Mouse (Mus musculus): ENCODE measurements around the gene Elmo2. TPM values are rescaled to one million over a fixed set of nuclear protein-coding genes. Genes with fewer than 3 reads are reported as not detected.
A peak's percentile ranks its signal among the peaks of the same experiment; 100 is the strongest.

The Elmo2 gene
- total and polyA plus RNA-seq, 3 experiments, result 9.0 to 11.7 (median 10.1) TPM

DNA sequence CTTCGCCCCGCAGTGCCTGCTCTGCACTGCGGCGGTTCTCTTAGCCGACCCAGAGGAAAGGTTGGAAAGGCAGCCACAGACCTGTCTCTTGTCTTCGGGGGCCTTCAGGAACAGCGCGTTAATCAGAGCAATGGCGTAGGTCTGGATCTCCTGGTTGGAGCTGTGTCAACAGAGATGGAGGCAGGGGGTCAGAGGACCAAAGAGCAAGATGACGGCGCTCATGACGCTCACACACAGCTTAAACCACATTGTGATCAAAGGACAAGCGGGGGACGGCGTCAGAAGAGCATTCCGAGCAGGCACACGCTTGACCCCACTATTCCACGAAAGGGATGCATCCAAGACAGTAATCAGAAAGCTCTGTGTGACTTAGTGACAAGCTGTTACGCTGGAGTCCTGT, 21.5 kb downstream of the Elmo2 start:
- Histone ChIP-seq H3K4me1 (ENCODE audit: control insufficient read depth in 1 of 2, insufficient read depth in 2 of 2) (peaks cover 0 to 14% of the 10 kb centered on the region in 2 experiments; a peak in 2 of 4 replicates), H3K4me3 (replicated peaks in 1 of 3; ENCODE audit: low read depth in 2 of 3, low read length in 2 of 3, poor library complexity in 1 of 3) (no peak overlapping the region), H3K9ac (ENCODE audit: insufficient read depth, low read depth) (no peak overlapping the region), H3K36me3 (replicated peaks in 1 of 2; ENCODE audit: control insufficient read depth in 1 of 2, insufficient read depth in 1 of 2, low read length in 1 of 2) (peaks cover 33 to 81% of the 10 kb centered on the region in 2 experiments), H3K79me2 (replicated peaks; ENCODE audit: control insufficient read depth, extremely low read depth, insufficient read depth, poor library complexity, severe bottlenecking) (no peaks in the 10 kb centered on the region), H3K9me3 (replicated peaks; ENCODE audit: low read length) (peaks cover 3% of the 10 kb centered on the region), H3K27me3 (replicated peaks) (no peaks in the 10 kb centered on the region), H3K4me2 (ENCODE audit: insufficient read depth, low read depth, poor library complexity, severe bottlenecking) (no peak overlapping the region), H3K27ac (ENCODE audit: insufficient read depth, low read depth) (no peak overlapping the region)
- DNase-seq (ENCODE audit: extremely low read depth), result no peak
- dilution Hi-C loops (cut with MboI; ENCODE audit: extremely low pct_ligation_motif_present, extremely low pct_unique_long_range_greater_than_20kb, low sequenced_read_pairs), result no loop called here
- TF ChIP-seq CHD2 (IDR thresholded peaks at IDR 0.05; ENCODE audit: low read length) (no peak), CHD1 (IDR thresholded peaks at IDR 0.05; ENCODE audit: low read depth, low read length) (no peak), IRF4 (IDR thresholded peaks at IDR 0.05; ENCODE audit: low read depth, low read length) (no peak), BHLHE40 (IDR thresholded peaks at IDR 0.05; ENCODE audit: low read depth, low read length) (no peak), UBTF (IDR thresholded peaks at IDR 0.05; ENCODE audit: low read depth, low read length) (no peak), MAZ (IDR thresholded peaks at IDR 0.05; ENCODE audit: low read depth, low read length) (no peak), CTCF (conservative IDR thresholded peaks at IDR 0.05 in 1 of 2, IDR thresholded peaks at IDR 0.05 in 1 of 2; ENCODE audit: low read depth in 2 of 2, low read length in 2 of 2) (no peak), E2F4 (IDR thresholded peaks at IDR 0.05; ENCODE audit: insufficient replicate concordance, low read depth, low read length) (no peak), EP300 (IDR thresholded peaks at IDR 0.05; ENCODE audit: low read length) (no peak), HCFC1 (IDR thresholded peaks at IDR 0.05; ENCODE audit: low read depth, low read length) (no peak), KAT2A (IDR thresholded peaks at IDR 0.05; ENCODE audit: insufficient replicate concordance, low read length) (no peak), ZC3H11A (IDR thresholded peaks at IDR 0.05; ENCODE audit: low read depth, low read length) (no peak), TCF12 (IDR thresholded peaks at IDR 0.05; ENCODE audit: low read depth, low read length) (no peak), RCOR1 (conservative IDR thresholded peaks at IDR 0.05; ENCODE audit: low read depth, low read length) (no peak), POLR2AphosphoS2 (IDR thresholded peaks at IDR 0.05; ENCODE audit: low read depth, low read length) (no peak)
- in situ Hi-C loops (cut with MboI; ENCODE audit: low pct_ligation_motif_present, low pct_unique_long_range_greater_than_20kb, low sequenced_read_pairs), result no loop called here

DNA sequence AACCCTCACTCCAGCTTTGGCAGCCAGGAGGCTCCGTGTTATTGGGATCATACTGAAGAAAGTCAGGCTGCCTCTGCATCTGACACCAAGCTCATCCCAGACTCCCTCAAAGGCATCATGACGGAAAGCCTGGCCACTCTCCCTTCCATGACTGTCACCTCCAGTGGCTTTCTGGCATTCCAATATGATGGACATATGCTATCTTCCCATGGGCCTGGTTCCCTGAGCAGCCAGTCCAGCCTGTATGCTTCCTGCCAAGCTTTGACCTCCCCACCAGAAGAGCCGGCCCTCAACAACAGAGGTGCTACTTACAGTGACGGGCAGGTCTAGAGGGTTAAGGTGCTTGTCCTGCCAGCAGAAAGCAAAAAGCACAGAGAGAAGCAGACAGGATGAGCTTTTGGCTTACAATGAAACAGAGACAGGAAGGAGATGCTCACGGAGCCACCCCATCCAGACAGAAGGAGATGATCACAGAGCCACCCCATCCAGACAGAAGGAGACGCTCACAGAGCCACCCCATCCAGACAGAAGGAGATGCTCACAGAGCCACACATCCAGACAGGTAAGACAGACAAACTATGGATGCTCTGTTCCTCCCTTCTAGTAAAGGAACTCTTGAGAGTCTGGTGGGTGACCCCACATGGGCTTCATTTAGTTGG, 22.8 kb downstream of the Elmo2 start:
- in situ Hi-C loops (cut with MboI; ENCODE audit: low pct_ligation_motif_present, low pct_unique_long_range_greater_than_20kb, low sequenced_read_pairs) (no loop called here), dilution Hi-C loops (cut with MboI; ENCODE audit: extremely low pct_ligation_motif_present, extremely low pct_unique_long_range_greater_than_20kb, low sequenced_read_pairs) (no loop called here)
- Histone ChIP-seq H3K27me3 (replicated peaks) (no peaks in the 10 kb centered on the region), H3K4me3 (replicated peaks in 1 of 3; ENCODE audit: low read depth in 2 of 3, low read length in 2 of 3, poor library complexity in 1 of 3) (peak overlapping the region in 1 of 3 experiments; percentile 16), H3K27ac (ENCODE audit: insufficient read depth, low read depth) (no peak overlapping the region), H3K79me2 (replicated peaks; ENCODE audit: control insufficient read depth, extremely low read depth, insufficient read depth, poor library complexity, severe bottlenecking) (no peaks in the 10 kb centered on the region), H3K36me3 (replicated peaks in 1 of 2; ENCODE audit: control insufficient read depth in 1 of 2, insufficient read depth in 1 of 2, low read length in 1 of 2) (peaks cover 35 to 82% of the 10 kb centered on the region in 2 experiments), H3K4me1 (ENCODE audit: control insufficient read depth in 1 of 2, insufficient read depth in 2 of 2) (peaks cover 0 to 1% of the 10 kb centered on the region in 2 experiments; a peak in 1 of 4 replicates), H3K9ac (ENCODE audit: insufficient read depth, low read depth) (no peak overlapping the region), H3K4me2 (ENCODE audit: insufficient read depth, low read depth, poor library complexity, severe bottlenecking) (no peak overlapping the region), H3K9me3 (replicated peaks; ENCODE audit: low read length) (peaks cover 3% of the 10 kb centered on the region)
- no peak for DNase-seq (ENCODE audit: extremely low read depth)
- peak; percentile 25; the same call in 1 of the 2 replicates for TF ChIP-seq HCFC1 (IDR thresholded peaks at IDR 0.05; ENCODE audit: low read depth, low read length)
- no peak for TF ChIP-seq ZC3H11A (IDR thresholded peaks at IDR 0.05; ENCODE audit: low read depth, low read length)
